Mouse (Mus musculus): ENCODE data around the gene Zdhhc13. TPM values are rescaled to one million over a fixed set of nuclear protein-coding genes. Genes with fewer than 3 reads are reported as not detected.

Zdhhc13 gene
- 9.5 and 10.6 TPM in 2 replicates for total RNA-seq (2021)
- long read RNA-seq, experiment 1, transcript Zdhhc13-201 (17 exons, 2,410 nt), result major isoform, 13 of 17 reads
- long read RNA-seq, experiment 1, partial matches to known transcripts, result 0 of 17 reads
- long read RNA-seq, experiment 1, other reads (novel, unspliced or antisense), result 4 of 17 reads
- long read RNA-seq, experiment 2, transcript Zdhhc13-201 (17 exons, 2,410 nt), result major isoform, 8 of 16 reads
- long read RNA-seq, experiment 2, partial matches to known transcripts, result 3 of 16 reads
- long read RNA-seq, experiment 2, other reads (novel, unspliced or antisense), result 5 of 16 reads

DNA sequence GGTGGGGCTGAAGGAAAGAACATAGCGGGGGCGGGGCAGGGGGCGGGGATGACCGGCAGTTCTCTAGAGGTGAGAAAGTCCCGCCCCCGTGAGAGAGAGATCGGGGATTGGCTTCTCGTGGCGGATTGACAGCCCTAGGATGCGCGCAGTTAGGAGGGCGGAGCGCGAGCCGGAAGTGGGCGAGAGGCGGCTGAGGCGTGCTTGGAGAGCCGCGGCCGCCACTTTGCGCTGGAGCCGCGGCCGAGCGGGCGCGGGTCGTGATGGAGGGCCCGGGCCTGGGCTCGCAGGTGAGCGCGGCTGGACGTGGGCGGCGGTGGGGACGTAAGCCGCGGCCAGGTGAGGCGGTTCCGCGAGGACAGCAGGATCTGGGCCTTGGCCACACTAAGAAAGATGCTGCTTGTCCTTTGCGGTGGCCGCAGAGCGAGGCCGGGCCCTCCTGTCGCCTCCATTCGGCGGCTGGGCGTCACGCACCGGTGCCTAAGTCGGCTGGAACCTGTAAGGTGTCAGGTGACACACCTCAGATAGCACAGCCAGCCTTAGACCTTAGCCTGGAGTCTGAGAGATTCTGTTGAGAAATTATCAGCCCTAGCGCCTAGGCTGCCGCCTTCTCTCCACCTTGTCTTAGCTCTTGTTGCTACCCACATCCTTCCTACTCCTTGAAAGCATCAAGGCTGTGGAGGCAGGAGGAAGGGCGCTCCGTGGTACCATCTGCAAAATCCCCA is at the start of gene Zdhhc13:
Zdhhc13 (plus strand) TSS at position 153 of the 722 bp plus-strand sequence.
- peak; percentile 94 for DNase-seq

DNA sequence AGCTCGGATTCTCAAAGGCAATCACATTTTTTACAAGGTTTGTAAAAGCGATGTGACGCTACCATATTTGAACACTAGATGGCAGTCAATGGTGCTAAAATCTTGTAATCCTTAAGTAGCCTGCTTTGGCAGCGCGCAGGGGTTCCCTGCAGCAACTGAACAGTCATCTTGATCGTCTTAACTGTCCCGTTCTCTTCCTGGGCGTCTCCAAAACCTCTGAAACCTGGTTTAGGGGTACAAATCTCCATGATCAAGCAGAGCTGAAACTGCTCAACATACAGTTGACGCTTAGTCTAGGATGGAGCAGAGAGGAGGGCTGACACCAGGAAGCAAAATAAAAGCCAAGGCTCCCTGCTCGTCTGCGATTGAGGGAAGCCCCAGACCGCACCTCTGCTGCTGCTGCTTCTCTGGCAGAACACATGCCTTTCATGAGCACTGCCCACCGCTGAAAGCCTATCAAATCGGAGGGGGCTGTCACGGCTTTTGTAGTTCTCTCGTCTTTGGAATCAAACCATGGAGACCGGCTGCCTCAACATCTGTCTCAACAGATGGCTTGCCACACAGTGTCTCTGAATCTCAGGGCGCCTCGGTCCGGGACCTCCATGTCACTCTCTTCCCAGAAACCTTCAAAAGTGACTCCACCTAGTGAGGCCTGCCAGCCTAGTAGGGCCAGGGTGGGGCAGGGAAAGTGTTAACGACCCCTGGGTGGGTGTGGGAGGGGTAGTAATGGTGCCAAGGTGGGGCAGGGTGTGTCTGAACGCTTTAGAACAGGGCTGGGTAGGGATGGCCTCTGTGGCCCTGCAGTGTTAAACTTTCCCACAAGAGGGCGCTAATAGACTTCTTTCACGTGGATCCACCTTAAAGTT is 39.3 kb upstream of the Zdhhc13 start:
- DNase-seq, result peak; percentile 86

- DNase-seq, result no peak
Measured at GRCm38 (mm10) chr7:48750164-48750809, 38.5 kb upstream of the Zdhhc13 start.

GRCm38 (mm10) chr7:48751222-48751621 is 37.6 kb upstream of the Zdhhc13 start:
- no peak for DNase-seq

- no peak for DNase-seq
Measured at GRCm38 (mm10) chr7:48754415-48754974, 34.3 kb upstream of the Zdhhc13 start.

GRCm38 (mm10) chr7:48755825-48756224 is 33.0 kb upstream of the Zdhhc13 start:
- no peak for DNase-seq

DNA sequence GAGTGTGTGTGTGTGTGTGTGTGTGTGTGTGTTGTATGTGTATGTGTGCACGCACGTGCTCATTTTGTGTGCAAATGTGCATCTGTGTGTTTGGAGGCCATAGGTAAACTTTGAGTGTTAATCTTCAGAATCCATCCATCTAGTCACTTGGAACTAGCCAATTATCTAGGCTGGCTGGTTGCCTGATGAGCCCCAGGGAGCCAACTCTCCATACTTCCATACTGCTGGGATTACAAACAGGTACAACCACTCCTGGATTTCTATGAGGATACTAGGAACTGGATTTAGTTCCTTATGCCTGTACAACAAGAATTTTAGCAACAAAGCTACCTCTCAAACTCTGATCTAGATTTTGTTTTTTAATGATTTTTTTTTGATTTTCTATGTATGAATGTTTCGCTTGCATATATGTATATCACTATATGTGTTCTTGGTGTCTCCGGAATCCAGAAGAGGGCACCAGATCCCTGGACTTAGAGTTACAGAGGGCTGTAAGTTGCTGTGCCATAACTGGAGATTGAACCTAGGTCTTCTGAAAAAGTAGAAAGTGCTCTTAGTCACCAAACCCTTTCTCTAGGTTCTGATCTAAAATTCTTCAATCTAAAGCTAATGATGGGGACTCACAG is 32.4 kb upstream of the Zdhhc13 start:
- no peak for DNase-seq

GRCm38 (mm10) chr7:48758083-48758482 is 30.7 kb upstream of the Zdhhc13 start:
- no peak for DNase-seq

- no peak for DNase-seq
Measured at GRCm38 (mm10) chr7:48760789-48761188, 28.0 kb upstream of the Zdhhc13 start.

GRCm38 (mm10) chr7:48762289-48762688 is 26.5 kb upstream of the Zdhhc13 start:
- DNase-seq, result no peak

- no peak for DNase-seq
Measured at GRCm38 (mm10) chr7:48762721-48763120, 26.1 kb upstream of the Zdhhc13 start.

DNA sequence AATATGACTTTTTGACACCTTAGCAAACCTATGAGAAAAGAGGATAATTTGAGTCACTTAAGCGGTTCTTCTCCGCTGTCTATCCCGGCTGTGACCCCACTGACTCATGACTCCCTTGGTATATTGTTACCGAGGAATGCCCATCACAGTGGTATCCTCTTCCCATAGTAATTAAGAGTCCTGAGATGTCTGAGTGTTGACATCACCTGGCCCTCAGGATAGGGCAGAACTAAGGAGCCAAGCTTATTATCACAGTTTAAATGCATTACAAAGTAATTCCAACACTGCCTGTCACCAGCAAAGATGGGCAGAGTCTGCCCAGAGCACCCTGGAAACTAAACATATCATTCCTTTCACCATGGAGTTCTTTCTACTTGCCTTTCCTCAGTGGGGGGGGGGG is 22.8 kb upstream of the Zdhhc13 start:
- DNase-seq, result no peak

DNA sequence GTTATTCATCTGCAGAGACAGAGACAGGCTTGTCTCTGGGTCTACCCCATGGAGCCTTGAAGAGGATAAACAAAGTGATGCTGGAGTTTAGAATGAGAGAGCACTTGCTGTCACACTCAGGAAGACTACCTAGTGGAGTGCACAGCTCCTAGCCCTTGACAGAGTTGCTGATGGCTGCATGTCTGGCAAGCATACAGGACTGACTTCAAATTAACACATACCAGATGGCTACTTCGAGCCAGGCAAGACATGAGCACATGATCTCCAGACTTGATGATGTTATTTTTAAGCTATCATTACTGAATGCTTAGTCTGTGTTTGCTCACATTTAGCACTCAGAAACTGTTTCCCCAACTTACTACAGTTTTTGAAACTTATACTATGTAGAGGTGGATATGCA is 19.1 kb upstream of the Zdhhc13 start:
- DNase-seq, result no peak

DNA sequence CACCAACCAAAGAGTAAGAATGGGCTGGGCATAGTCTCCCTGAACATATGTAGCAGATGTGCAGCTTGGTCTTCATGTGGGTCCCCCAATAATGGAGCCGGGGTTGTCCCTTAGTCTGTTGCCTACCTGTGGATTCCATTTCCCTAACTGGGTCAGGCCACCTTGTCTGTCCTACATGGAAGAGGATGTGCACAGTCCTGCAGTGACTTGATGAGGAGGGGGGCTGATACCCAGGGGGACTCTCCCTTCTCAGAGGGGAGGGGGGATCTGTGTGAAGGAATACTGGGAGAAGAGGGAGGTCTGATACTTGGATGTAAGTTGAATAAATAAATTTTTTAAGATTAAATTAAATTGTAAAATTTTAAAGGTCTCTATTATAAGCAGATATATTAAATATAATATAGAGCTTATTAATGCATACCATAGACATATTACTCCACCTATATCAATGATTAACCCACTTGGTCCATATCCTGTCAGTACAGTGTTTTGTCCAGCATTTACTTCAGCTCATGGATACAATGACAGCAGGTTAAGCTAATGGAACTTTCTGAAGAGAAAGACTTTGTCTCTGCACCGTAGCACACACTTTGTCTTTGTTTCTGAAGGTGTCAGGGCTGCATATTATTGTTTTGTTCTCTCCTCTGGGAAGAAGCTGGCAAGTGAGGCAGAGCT is 16.6 kb upstream of the Zdhhc13 start:
- no peak for DNase-seq

- no peak for DNase-seq
Measured at GRCm38 (mm10) chr7:48773333-48773732, 15.5 kb upstream of the Zdhhc13 start.

GRCm38 (mm10) chr7:48774633-48775032 is 14.2 kb upstream of the Zdhhc13 start:
- no peak for DNase-seq

DNA sequence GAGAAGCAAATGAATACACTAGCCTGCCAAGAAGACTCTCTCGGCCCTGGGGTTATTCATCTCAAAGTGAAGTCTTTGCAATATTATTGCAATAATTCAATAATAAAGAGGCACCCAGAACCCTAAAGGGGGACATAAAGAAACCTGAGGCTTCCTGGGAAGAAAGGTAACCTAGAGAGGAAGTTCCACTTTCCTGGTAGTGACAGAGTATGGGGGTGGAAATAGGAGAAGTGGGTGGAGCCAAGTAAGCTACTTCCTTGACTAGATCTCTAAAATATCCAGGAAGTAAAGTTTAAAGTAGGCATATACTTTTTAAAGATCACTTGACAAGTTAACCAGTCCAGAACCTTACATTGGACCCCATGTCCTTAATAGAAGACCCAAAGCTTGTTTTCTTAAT is 13.4 kb upstream of the Zdhhc13 start:
- no peak for DNase-seq

DNA sequence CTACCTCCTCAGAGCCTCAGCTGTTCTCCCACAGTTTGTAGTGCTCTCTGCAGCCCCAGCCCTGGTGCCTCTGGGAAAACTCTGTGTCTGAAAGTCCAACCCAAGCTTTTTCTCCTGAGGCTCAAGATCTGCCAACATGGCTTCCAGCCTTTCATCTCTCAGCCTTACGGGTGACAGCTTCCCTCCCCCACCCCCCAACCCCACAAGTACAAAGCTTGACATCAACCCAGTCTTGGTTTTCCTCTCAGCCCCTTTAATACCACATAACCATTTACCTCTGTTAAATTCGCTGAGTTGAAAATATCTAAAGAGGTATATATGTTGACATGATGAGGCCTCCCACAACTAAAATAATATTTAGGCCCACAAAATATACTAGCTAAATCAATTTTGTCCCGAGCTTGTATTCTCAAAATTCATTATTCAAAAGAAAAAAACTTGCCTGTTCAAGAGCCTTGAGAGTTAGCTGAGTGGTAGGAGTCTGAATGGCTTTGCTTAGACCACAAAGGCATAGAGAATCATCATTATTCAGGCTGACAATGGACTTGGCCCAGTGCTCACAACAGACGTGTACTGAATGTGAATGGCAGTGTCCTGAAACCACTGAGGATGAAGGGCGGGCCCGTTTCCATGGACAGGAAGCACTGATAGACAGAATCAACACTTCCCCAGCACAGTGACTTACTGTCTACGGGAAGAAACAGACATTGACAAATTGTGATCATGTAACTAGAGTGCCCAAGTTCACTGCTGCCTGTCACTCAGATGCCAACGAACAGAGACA is 10.9 kb upstream of the Zdhhc13 start:
- no peak for DNase-seq

DNA sequence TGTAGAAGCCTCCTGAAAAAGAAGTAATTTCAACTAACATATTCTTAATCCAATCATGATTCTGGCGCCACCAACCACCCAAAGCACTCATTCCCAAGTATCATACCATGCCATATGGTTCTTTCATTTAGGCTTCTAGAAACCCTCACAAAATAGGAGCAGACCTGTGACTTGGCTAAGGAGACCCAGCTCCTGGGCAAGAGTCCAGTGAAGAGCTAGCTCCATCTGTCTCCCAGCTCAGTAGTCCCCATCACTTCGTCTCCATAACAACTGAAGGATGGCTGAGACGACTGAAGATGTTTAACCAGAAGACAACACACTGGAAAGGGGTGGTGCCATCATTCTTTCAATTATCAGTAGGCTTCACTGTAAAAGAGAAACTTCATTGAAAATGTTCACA is 9.7 kb upstream of the Zdhhc13 start:
- no peak for DNase-seq

DNA sequence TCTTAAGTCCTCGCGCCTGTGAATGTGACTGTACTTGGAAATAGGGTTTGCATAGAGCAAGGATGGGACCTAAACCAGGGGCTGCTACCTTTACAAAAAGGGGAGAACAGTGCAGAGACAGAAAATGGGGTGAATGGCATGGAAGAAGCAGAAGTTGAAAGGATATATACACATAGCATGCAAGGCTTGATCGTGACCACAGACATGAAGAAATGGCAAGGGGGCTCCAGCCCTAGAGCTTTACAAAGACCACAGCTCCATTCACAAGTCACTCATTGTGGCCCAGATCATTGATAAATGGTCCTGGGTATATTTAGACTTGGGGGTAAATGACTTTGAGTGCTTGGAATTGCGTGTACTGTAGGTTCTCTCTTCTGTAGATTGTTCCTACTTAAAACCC is 6.4 kb upstream of the Zdhhc13 start:
- no peak for DNase-seq

Measured in adrenal gland, postnatal 14 days (tissue).